Mouse (Mus musculus) heart, embryonic 10.5 days (tissue): ENCODE data around the gene Spryd4. TPM values are rescaled to one million over a fixed set of nuclear protein-coding genes. Genes with fewer than 3 reads are reported as not detected.
A peak's percentile ranks its signal among the peaks of the same experiment; 100 is the strongest.

Source experiments
- DNase-seq: peaks from one replicate; pipeline ENCODE4 v3.0.0-alpha.2; 2017; ENCODE audit warnings: low spot score
- H3K27ac ChIP-seq: fragments of 300-500 bp; sonication (generic); 2 replicates; pipeline ENCODE4 v1.5.1; 2016; ENCODE audit warnings: mild to moderate bottlenecking
- H3K27me3 ChIP-seq: fragments of 300-500 bp; sonication (generic); 2 replicates; pipeline ENCODE4 v1.6.1; 2016; ENCODE audit warnings: mild to moderate bottlenecking; ENCODE audit not compliant: poor library complexity, insufficient read depth, severe bottlenecking
- H3K36me3 ChIP-seq: fragments of 300-500 bp; sonication (generic); 2 replicates; pipeline ENCODE4 v1.6.1; 2016; ENCODE audit warnings: mild to moderate bottlenecking, moderate library complexity
- H3K4me1 ChIP-seq: fragments of 300-500 bp; sonication (generic); 2 replicates; pipeline ENCODE4 v1.6.1; 2016; ENCODE audit warnings: mild to moderate bottlenecking
- H3K4me3 ChIP-seq: fragments of 300-500 bp; sonication (generic); 2 replicates; pipeline ENCODE4 v1.5.1; 2016; ENCODE audit warnings: mild to moderate bottlenecking, moderate library complexity
- H3K9me3 ChIP-seq: fragments of 300-500 bp; sonication (generic); 2 replicates; pipeline ENCODE4 v1.6.1; 2016; ENCODE audit warnings: mild to moderate bottlenecking, moderate library complexity
- WGBS: fragments of 180-500 bp; shearing (Covaris S2); methylation state at CpG from one replicate; pipeline ENCODE4 v1.1.7; 2016; 5-methylcytosine and 5-hydroxymethylcytosine counted together
- polyA plus RNA-seq: library from polyadenylated mRNA; unstranded; fragments of >200 nt; fragmentation: Nextera tagmentation; extraction: Ambion mirVana; gene quantifications from 2 replicates; pipeline ENCODE4 v1.2.1, GENCODE M21; 2016

Gene Spryd4
- polyA plus RNA-seq, 1 experiment from 2014 or later, result 37.9 TPM

GRCm38 (mm10) chr10:128237807-128238480 lies 26.3 kb upstream of the Spryd4 start:
- Histone ChIP-seq H3K36me3 (peaks cover 48% of the 10 kb centered on the region), H3K27me3 (no peaks in the 10 kb centered on the region), H3K27ac (no peak overlapping the region), H3K4me3 (no peak overlapping the region), H3K9me3 (no peaks in the 10 kb centered on the region), H3K4me1 (peaks cover 8% of the 10 kb centered on the region; the same call in 1 of the 2 replicates)
- 87% methylated on average over 15 of the region's 15 CpGs for WGBS
- DNase-seq, result no peak

DNA sequence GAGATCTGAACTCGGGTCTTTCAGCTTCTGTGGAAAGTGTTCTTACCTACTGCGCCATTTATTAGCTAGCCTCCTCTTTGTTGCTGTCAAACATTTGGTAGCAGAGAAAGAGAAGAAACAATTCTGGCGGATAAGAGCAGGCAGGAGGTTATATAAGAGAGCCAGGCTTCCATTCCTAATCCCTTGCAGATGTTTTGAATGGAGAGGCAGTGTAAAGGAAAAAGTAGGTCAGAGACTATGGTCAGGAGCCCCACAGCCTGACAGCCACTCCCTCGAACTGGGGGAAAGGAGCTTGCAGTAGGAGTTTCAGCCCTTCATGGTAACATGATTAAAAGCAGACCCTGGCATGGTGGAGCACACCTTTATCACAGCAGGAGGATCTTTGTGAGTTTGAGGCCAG lies 24.7 kb upstream of the Spryd4 start:
- Histone ChIP-seq H3K4me3 (no peak overlapping the region), H3K4me1 (peaks cover 11% of the 10 kb centered on the region; the same call in 1 of the 2 replicates), H3K36me3 (peaks cover 32% of the 10 kb centered on the region), H3K27ac (no peak overlapping the region), H3K27me3 (no peaks in the 10 kb centered on the region), H3K9me3 (no peaks in the 10 kb centered on the region)
- DNase-seq, result no peak
- 72% methylated on average over 4 of the region's 4 CpGs for WGBS

GRCm38 (mm10) chr10:128232420-128232985 lies 20.9 kb upstream of the Spryd4 start:
- H3K9me3 ChIP-seq, result no peaks in the 10 kb centered on the region
- 0 out of 2 replicates have a peak, but pooled peaks cover 8% of the 10 kb centered on the region for H3K36me3 ChIP-seq
- peaks cover 13% of the 10 kb centered on the region for H3K4me1 ChIP-seq
- H3K27ac ChIP-seq, result peak overlapping the region; percentile 98
- under 1% methylated on average over 14 of the region's 14 CpGs for WGBS
- peak overlapping the region; percentile 91 for H3K4me3 ChIP-seq
- no peaks in the 10 kb centered on the region for H3K27me3 ChIP-seq
- peak; percentile 82 for DNase-seq

GRCm38 (mm10) chr10:128231697-128232419 lies 20.3 kb upstream of the Spryd4 start, which contains the start of gene Timeless:
Timeless (plus strand) TSS chr10:128232065.
- Histone ChIP-seq H3K9me3 (no peaks in the 10 kb centered on the region), H3K4me1 (peaks cover 13% of the 10 kb centered on the region), H3K4me3 (peak within 1 kb of the TSS; percentile 91), H3K27me3 (no peaks in the 10 kb centered on the region), H3K36me3 (0 out of 2 replicates have a peak, but pooled peaks cover 8% of the 10 kb centered on the region), H3K27ac (peak within 1 kb of the TSS; percentile 98)
- peak; percentile 91 for DNase-seq
- under 1% methylated on average over 58 of the region's 58 CpGs for WGBS

- H3K27me3 ChIP-seq, result no peaks in the 10 kb centered on the region
- peaks cover 14% of the 10 kb centered on the region for H3K4me1 ChIP-seq
- WGBS, result 24% methylated on average over 5 of the region's 5 CpGs
Observed at GRCm38 (mm10) chr10:128231146-128231545, 19.5 kb upstream of the Spryd4 start.

GRCm38 (mm10) chr10:128230582-128230981 lies 19.0 kb upstream of the Spryd4 start:
- H3K4me3 ChIP-seq, result no peak overlapping the region

More at GRCm38 (mm10) chr10:128231146-128231545, 19.5 kb upstream of the Spryd4 start:
- peak overlapping the region; percentile 91 for H3K4me3 ChIP-seq
- DNase-seq, result no peak
- H3K36me3 ChIP-seq, result 0 out of 2 replicates have a peak, but pooled peaks cover 8% of the 10 kb centered on the region
- H3K9me3 ChIP-seq, result no peaks in the 10 kb centered on the region
- peak overlapping the region; percentile 98 for H3K27ac ChIP-seq

GRCm38 (mm10) chr10:128228009-128228408 lies 16.4 kb upstream of the Spryd4 start:
- H3K4me3 ChIP-seq, result no peak overlapping the region
- 87% methylated on average over 8 of the region's 8 CpGs for WGBS
- H3K36me3 ChIP-seq, result no peaks in the 10 kb centered on the region
- peaks cover 30% of the 10 kb centered on the region for H3K4me1 ChIP-seq
- no peaks in the 10 kb centered on the region for H3K9me3 ChIP-seq
- no peak overlapping the region for H3K27ac ChIP-seq
- H3K27me3 ChIP-seq, result no peaks in the 10 kb centered on the region
- no peak for DNase-seq

More at GRCm38 (mm10) chr10:128230582-128230981, 19.0 kb upstream of the Spryd4 start:
- Histone ChIP-seq H3K27me3 (no peaks in the 10 kb centered on the region), H3K4me1 (peaks cover 19% of the 10 kb centered on the region), H3K27ac (peak overlapping the region; percentile 98), H3K9me3 (no peaks in the 10 kb centered on the region), H3K36me3 (0 out of 2 replicates have a peak, but pooled peaks cover 8% of the 10 kb centered on the region)
- WGBS, result 84% methylated on average over 12 of the region's 12 CpGs
- no peak for DNase-seq

- Histone ChIP-seq H3K9me3 (no peaks in the 10 kb centered on the region), H3K27me3 (no peaks in the 10 kb centered on the region), H3K4me1 (peaks cover 26% of the 10 kb centered on the region), H3K27ac (no peak overlapping the region), H3K4me3 (no peak overlapping the region), H3K36me3 (no peaks in the 10 kb centered on the region)
- 84% methylated on average over 9 of the region's 9 CpGs for WGBS
- DNase-seq, result no peak
Observed at GRCm38 (mm10) chr10:128227592-128227991, 16.0 kb upstream of the Spryd4 start.

DNA sequence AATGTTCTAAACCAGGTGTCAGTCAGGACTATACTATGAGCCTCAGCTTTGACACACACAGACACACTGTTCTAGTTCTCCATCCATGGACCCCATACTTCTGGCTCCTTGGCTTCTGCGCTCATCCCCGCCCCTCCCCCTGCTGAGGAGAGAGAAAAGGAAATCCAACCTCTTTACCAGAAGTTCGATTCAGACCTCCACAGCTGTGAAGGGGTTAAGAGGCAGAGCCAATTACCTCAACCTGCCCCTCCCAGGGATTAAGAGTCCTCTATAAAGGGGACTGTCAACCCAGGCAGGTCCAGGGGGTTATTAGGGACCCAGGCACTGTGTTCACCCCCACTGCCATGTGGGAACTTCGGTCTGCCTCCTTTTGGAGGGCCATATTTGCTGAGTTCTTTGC lies 13.9 kb upstream of the Spryd4 start, which contains the start of gene Mip:
Gene Mip, plus strand, starts transcription at position 301 of the 400 bp plus-strand sequence.
- Histone ChIP-seq H3K27ac (peak within 1 kb of the TSS; percentile 56; the same call in 1 of the 2 replicates), H3K36me3 (no peaks in the 10 kb centered on the region), H3K27me3 (no peaks in the 10 kb centered on the region), H3K4me1 (peaks cover 21% of the 10 kb centered on the region), H3K4me3 (0 out of 2 replicates have a peak within 1 kb of the TSS, but pooled peaks have one; percentile 8), H3K9me3 (no peaks in the 10 kb centered on the region)
- no peak for DNase-seq
- WGBS, result 56% methylated on average over 4 of the region's 4 CpGs

- H3K4me1 ChIP-seq, result peaks cover 20% of the 10 kb centered on the region
- H3K4me3 ChIP-seq, result 0 out of 2 replicates have a peak overlapping the region, but pooled peaks have one; percentile 8
- 51% methylated on average over 5 of the region's 5 CpGs for WGBS
- H3K27me3 ChIP-seq, result no peaks in the 10 kb centered on the region
- H3K27ac ChIP-seq, result no peak overlapping the region
- H3K36me3 ChIP-seq, result no peaks in the 10 kb centered on the region
- DNase-seq, result no peak
- H3K9me3 ChIP-seq, result no peaks in the 10 kb centered on the region
Observed at GRCm38 (mm10) chr10:128225064-128225463, 13.5 kb upstream of the Spryd4 start.

- Histone ChIP-seq H3K9me3 (no peaks in the 10 kb centered on the region), H3K27me3 (no peaks in the 10 kb centered on the region), H3K36me3 (no peaks in the 10 kb centered on the region), H3K4me3 (no peak overlapping the region), H3K27ac (no peak overlapping the region), H3K4me1 (peaks cover 20% of the 10 kb centered on the region)
- DNase-seq, result no peak
- WGBS, result 57% methylated on average over 16 of the region's 16 CpGs
Observed at GRCm38 (mm10) chr10:128221533-128222286, 10.1 kb upstream of the Spryd4 start.
